Comparison of ENCODE assay signal across 9 mouse cellular contexts in the genomic region with DNA sequence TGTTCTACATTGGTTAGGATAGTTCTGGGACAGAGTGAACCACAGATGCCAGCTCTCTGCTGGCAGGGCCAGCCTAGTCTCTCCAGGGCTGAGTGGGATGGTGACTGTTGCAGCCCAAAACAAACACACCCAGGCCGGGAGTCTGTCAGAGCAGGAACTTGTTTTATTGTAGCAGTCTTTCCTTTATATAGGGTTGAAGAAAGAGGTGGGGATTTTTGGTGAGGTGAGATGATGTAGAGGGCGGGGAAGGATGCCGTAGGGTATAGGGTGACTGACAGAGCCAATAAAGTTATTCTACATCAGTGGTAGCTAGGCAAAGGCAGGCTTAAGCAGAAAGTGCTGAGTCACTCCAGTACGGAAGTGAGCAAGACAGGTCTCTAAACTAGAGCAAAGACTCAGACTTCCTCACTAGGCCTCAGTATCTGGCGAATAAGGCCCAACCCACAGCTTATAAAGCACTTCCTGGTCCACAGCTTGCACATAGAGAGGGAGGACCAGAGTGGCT.
A peak's percentile ranks its signal among the peaks of the same experiment; 100 is the strongest.
DNase-seq lines count a peak whose midpoint lies in the region; ATAC-seq and TF ChIP-seq lines count a peak whose summit lies in the region.
"Had no signal": no experiment of that assay in that cellular context is flagged by ENCODE, and none has a peak within 500 bp of the region (broad histone marks: within the 10 kb centered on the region; RNA-seq: fewer than 3 reads in every experiment).

No protein-coding gene starts in this region.

- H3K36me3 ChIP-seq in intestine, postnatal 0 days (ENCODE audit: control insufficient read depth, insufficient read depth), result peaks cover 32% of the 10 kb centered on the region; the same call in 1 of the 2 replicates
- H3K36me3 ChIP-seq in forebrain, embryonic 12.5 days (replicated peaks), result peaks cover 19% of the 10 kb centered on the region
- peaks cover 17% of the 10 kb centered on the region for H3K36me3 ChIP-seq in forebrain, embryonic 15.5 days

- H3K9me3 ChIP-seq in intestine, postnatal 0 days (ENCODE audit: control insufficient read depth), result no peaks in the 10 kb centered on the region
- 0 out of 2 replicates have a peak, but pooled peaks cover 7% of the 10 kb centered on the region for H3K9me3 ChIP-seq in forebrain, embryonic 12.5 days
- H3K9me3 ChIP-seq in forebrain, embryonic 15.5 days, result no peaks in the 10 kb centered on the region

- H3K4me1 ChIP-seq in intestine, postnatal 0 days (replicated peaks; ENCODE audit: control insufficient read depth, insufficient read depth, low read length), result 0 out of 2 replicates have a peak, but pooled peaks cover 6% of the 10 kb centered on the region
- no peaks in the 10 kb centered on the region for H3K4me1 ChIP-seq in forebrain, embryonic 12.5 days
- H3K4me1 ChIP-seq in forebrain, embryonic 15.5 days, result no peaks in the 10 kb centered on the region

- peak; percentile 27 for DNase-seq in right cerebral cortex, postnatal 25 days
- DNase-seq in right cerebral cortex, postnatal 4 days, result no peak
- DNase-seq in adipocyte (ENCODE audit: low spot score), result peak; percentile 73
- DNase-seq in cerebellum, postnatal 14 days, result no peak

- 47% methylated on average over 5 of the region's 5 CpGs for WGBS in intestine, postnatal 0 days
- WGBS in forebrain, embryonic 12.5 days, result 87% methylated on average over 5 of the region's 5 CpGs
- 89% methylated on average over 5 of the region's 5 CpGs for WGBS in forebrain, embryonic 15.5 days

- no peak for TF ChIP-seq CTCF in intestine, postnatal 0 days (IDR thresholded peaks at IDR 0.05; ENCODE audit: low read depth)

- ATAC-seq in intestine, postnatal 0 days, result peak; percentile 83
- ATAC-seq in megakaryocyte-erythroid progenitor cell, adult 5-6 weeks (replicated peaks; ENCODE audit: low FRiP score, low TSS enrichment, poor library complexity, severe bottlenecking), result peak; percentile 69
- ATAC-seq in forebrain, embryonic 12.5 days (ENCODE audit: low FRiP score), result no peak
- ATAC-seq in forebrain, embryonic 15.5 days (replicated peaks), result no peak

- peak overlapping the region; percentile 68 for H3K27ac ChIP-seq in intestine, postnatal 0 days (ENCODE audit: low read depth, low read length)
- H3K27ac ChIP-seq in forebrain, embryonic 12.5 days, result no peak overlapping the region
- H3K27ac ChIP-seq in forebrain, embryonic 15.5 days (replicated peaks), result no peak overlapping the region
- H3K27ac ChIP-seq: heart, embryonic 13.5 days had no signal

- no peak overlapping the region for H3K4me2 ChIP-seq in intestine, postnatal 0 days (replicated peaks; ENCODE audit: low read depth)
- H3K4me2 ChIP-seq in forebrain, embryonic 12.5 days, result no peak overlapping the region
- H3K4me2 ChIP-seq in forebrain, embryonic 15.5 days (replicated peaks), result no peak overlapping the region
- H3K4me2 ChIP-seq: heart, embryonic 13.5 days had no signal

- H3K4me3 ChIP-seq in intestine, postnatal 0 days (ENCODE audit: low read depth, low read length), result no peak overlapping the region
- H3K4me3 ChIP-seq in forebrain, embryonic 12.5 days (replicated peaks), result no peak overlapping the region
- no peak overlapping the region for H3K4me3 ChIP-seq in forebrain, embryonic 15.5 days
- H3K4me3 ChIP-seq: heart, embryonic 13.5 days had no signal

- H3K27me3 ChIP-seq in intestine, postnatal 0 days (replicated peaks; ENCODE audit: control insufficient read depth, insufficient read depth, low read length), result no peaks in the 10 kb centered on the region
- H3K27me3 ChIP-seq in forebrain, embryonic 12.5 days, result no peaks in the 10 kb centered on the region
- H3K27me3 ChIP-seq in forebrain, embryonic 15.5 days, result no peaks in the 10 kb centered on the region
- H3K27me3 ChIP-seq: heart, embryonic 13.5 days had no signal

- H3K9ac ChIP-seq in intestine, postnatal 0 days (ENCODE audit: low read depth, low read length), result no peak overlapping the region
- H3K9ac ChIP-seq in forebrain, embryonic 12.5 days, result no peak overlapping the region
- H3K9ac ChIP-seq in forebrain, embryonic 15.5 days (replicated peaks), result no peak overlapping the region
- H3K9ac ChIP-seq: heart, embryonic 13.5 days had no signal

Comparison
In these comparisons a context has a peak if more than half of its experiments do, and no peak if none do; other contexts are left out.
1. DNase-seq: peak in right cerebral cortex, postnatal 25 days (single experiment) and adipocyte (single experiment); none in right cerebral cortex, postnatal 4 days (single experiment) and cerebellum, postnatal 14 days (0 of 2).
2. ATAC-seq: peak in intestine, postnatal 0 days (single experiment) and megakaryocyte-erythroid progenitor cell, adult 5-6 weeks (single experiment); none in forebrain, embryonic 12.5 days (single experiment) and forebrain, embryonic 15.5 days (single experiment).